Mouse (Mus musculus) hindbrain, embryonic 14.5 days (tissue): ENCODE measurements at regions not wholly inside any gene's neighbourhood (a gene's known extent, or its start where the extent isn't known, plus 50 kb on each side); places are given as distances from the start of the nearest gene placed in this dataset.

Experiments
- ATAC-seq: fragments of 200-750 bp; cut with Nextera tagmentation; 2 replicates; pipeline ENCODE4 v1.8.0; 2017; ENCODE audit warnings: moderate number of reproducible peaks, mild to moderate bottlenecking, moderate TSS enrichment, moderate library complexity; ENCODE audit not compliant: low FRiP score
- DNase-seq: peaks from one replicate; pipeline ENCODE4 v3.0.0-alpha.2; 2015; ENCODE audit warnings: low spot score
- H3K27ac ChIP-seq: fragments of 300-500 bp; sonication (generic); 2 replicates; pipeline ENCODE4 v1.5.1; 2014; ENCODE audit warnings: mild to moderate bottlenecking, moderate library complexity
- H3K27me3 ChIP-seq: fragments of 300-500 bp; sonication (generic); 2 replicates; pipeline ENCODE4 v1.6.1; 2014; ENCODE audit warnings: mild to moderate bottlenecking, low read length, mixed read lengths; ENCODE audit not compliant: control insufficient read depth, insufficient read depth
- H3K36me3 ChIP-seq: fragments of 300-500 bp; sonication (generic); replicated peaks from 2 replicates; pipeline ENCODE4 v1.6.1; 2014; ENCODE audit not compliant: control insufficient read depth, insufficient read depth
- H3K4me1 ChIP-seq: fragments of 300-500 bp; sonication (generic); replicated peaks from 2 replicates; pipeline ENCODE4 v1.6.1; 2014; ENCODE audit warnings: antibody characterized with exemption, low read length, mixed read lengths; ENCODE audit not compliant: control insufficient read depth, insufficient read depth
- H3K4me2 ChIP-seq: fragments of 300-500 bp; sonication (generic); replicated peaks from 2 replicates; pipeline ENCODE4 v1.6.1; 2014; ENCODE audit warnings: mild to moderate bottlenecking, moderate library complexity
- H3K4me3 ChIP-seq: fragments of 300-500 bp; sonication (generic); replicated peaks from 2 replicates; pipeline ENCODE4 v1.5.1; 2014; ENCODE audit warnings: mild to moderate bottlenecking, low read length
- H3K9ac ChIP-seq: fragments of 300-500 bp; sonication (generic); 2 replicates; pipeline ENCODE4 v1.6.1; 2014
- H3K9me3 ChIP-seq: fragments of 300-500 bp; sonication (generic); 2 replicates; pipeline ENCODE4 v1.6.1; 2016; ENCODE audit warnings: low read length; ENCODE audit not compliant: control insufficient read depth
- WGBS: fragments of 180-500 bp; shearing (Covaris S2); extraction: QIAGEN DNeasy Blood & Tissue Kit; methylation state at CpG from one replicate; pipeline ENCODE4 v1.1.7; 2014; 5-methylcytosine and 5-hydroxymethylcytosine counted together

DNA sequence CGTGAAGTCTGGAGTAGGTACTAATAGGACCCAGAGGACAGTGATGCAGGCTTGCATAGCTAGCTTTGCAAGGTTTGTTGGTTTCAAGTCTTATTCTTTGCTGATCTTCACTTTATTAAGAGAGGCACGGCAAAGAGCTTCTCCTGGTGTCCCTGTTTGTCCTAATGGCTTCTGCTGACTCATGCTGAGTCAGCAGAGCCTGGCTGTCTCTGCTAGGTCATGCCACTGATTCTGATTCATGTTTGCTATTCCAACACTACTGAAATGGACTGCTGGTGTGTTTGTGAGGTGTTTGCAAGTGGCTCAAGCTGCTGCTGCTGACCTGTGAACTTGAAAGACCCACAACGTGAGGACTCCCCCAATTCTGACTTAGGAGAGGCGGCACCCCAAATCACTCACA, 58.1 kb upstream of the Ppm1b start:
- Histone ChIP-seq H3K36me3 (no peaks in the 10 kb centered on the region), H3K4me3 (no peak overlapping the region), H3K9me3 (no peaks in the 10 kb centered on the region), H3K4me2 (no peak overlapping the region), H3K9ac (no peak overlapping the region), H3K27ac (no peak overlapping the region), H3K4me1 (no peaks in the 10 kb centered on the region), H3K27me3 (no peaks in the 10 kb centered on the region)
- no peak for DNase-seq
- no peak for ATAC-seq
- 87% methylated on average over 4 of the region's 4 CpGs for WGBS

DNA sequence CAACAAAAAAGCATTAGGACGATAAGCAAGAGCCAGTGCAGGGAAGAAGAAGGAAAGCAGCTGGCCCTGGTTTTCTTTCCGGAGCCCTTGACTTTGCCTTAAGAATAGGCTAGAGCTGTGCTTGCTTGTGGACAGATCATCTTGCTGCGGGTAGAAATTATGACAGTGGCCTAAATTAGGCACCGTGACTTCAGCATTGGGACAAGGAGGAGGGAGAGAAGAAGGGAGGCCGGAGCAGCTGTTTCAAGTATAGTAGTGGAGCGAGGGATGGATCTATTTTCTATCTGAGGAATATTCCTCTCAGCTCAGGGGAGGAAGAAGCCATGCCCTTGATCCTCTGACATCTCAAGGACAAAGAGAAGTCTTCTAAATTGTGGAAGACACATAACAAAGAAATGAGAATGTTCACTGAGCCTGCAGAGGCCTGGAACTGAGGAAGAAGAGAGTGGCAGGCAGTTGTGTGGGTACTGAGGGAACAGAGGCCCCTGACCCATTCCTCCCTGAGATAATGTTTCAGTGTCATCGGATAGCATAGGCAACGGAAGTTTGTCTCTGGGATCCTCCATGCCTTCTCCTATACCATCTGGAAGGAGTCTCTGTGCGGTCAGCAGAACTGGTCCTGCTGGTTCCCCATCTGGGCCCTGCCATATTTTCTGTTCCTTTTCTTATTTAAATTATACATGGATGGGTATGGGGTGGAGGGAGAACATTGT, 52.8 kb upstream of the Ppm1b start:
- H3K36me3 ChIP-seq = no peaks in the 10 kb centered on the region
- no peaks in the 10 kb centered on the region for H3K4me1 ChIP-seq
- H3K9ac ChIP-seq = no peak overlapping the region
- ATAC-seq (no peak), DNase-seq (no peak)
- no peaks in the 10 kb centered on the region for H3K27me3 ChIP-seq
- WGBS = 87% methylated on average over 9 of the region's 9 CpGs
- H3K4me3 ChIP-seq = no peak overlapping the region
- H3K4me2 ChIP-seq = no peak overlapping the region
- no peaks in the 10 kb centered on the region for H3K9me3 ChIP-seq
- no peak overlapping the region for H3K27ac ChIP-seq
